Mouse (Mus musculus): Measurements from ENCODE around the gene Ugt2b38.

DNA sequence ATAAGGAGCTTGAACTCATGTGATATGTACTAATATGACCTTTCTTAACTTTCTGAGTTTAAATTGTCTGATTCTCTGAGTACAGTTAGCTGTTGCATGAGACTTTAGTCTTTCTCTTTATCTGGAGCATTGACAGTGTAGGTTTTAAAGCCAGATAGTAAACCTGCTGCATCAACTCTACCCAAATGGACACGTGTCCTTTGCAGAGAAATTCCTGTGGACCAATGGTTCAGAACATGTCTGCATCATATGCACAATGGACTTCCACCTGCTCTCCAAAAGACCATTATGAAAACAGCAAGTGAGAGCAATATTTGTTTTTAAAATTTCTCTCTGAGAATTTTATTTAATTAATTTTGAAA is 50.5 kb downstream of the Ugt2b38 start:
- TF ChIP-seq GATA1 (IDR thresholded peaks at IDR 0.05; ENCODE audit: borderline replicate concordance, low read length) (no peak), FLI1 (IDR thresholded peaks at IDR 0.05; ENCODE audit: low read length) (no peak)
